Mouse (Mus musculus): Measurements from ENCODE around the gene Nfe2l1.
A peak's percentile ranks its signal among the peaks of the same experiment; 100 is the strongest.
"Not testable (repeated sequence)": the region's sequence is repeated elsewhere in the genome, so short reads cannot be mapped to it uniquely, and the experiment has no call there.

Gene Nfe2l1

GRCm38 (mm10) chr11:96818128-96818710 is 11.5 kb downstream of the Nfe2l1 start:
- no peak for DNase-seq (ENCODE audit: low spot score)

- DNase-seq (ENCODE audit: low spot score): no peak
These were observed 12.8 kb downstream of the Nfe2l1 start for GRCm38 (mm10) chr11:96816979-96817378.

- DNase-seq (ENCODE audit: low spot score): no peak
These were observed 13.3 kb downstream of the Nfe2l1 start for GRCm38 (mm10) chr11:96816494-96816893.

- DNase-seq (ENCODE audit: low spot score): no peak
These were observed 13.9 kb downstream of the Nfe2l1 start for GRCm38 (mm10) chr11:96815895-96816294.

- DNase-seq (ENCODE audit: low spot score): no peak
These were observed 15.3 kb downstream of the Nfe2l1 start for GRCm38 (mm10) chr11:96814443-96814842.

GRCm38 (mm10) chr11:96813920-96814319 is 15.8 kb downstream of the Nfe2l1 start:
- DNase-seq (ENCODE audit: low spot score): no peak

GRCm38 (mm10) chr11:96813455-96813854 is 16.3 kb downstream of the Nfe2l1 start:
- no peak for DNase-seq (ENCODE audit: low spot score)

GRCm38 (mm10) chr11:96811188-96811587 is 18.6 kb downstream of the Nfe2l1 start:
- DNase-seq (ENCODE audit: low spot score): not testable (repeated sequence)

GRCm38 (mm10) chr11:96809562-96810235 is 20.1 kb downstream of the Nfe2l1 start:
- no peak for DNase-seq (ENCODE audit: low spot score)

GRCm38 (mm10) chr11:96808066-96808465 is 21.7 kb downstream of the Nfe2l1 start:
- DNase-seq (ENCODE audit: low spot score): no peak

- no peak for DNase-seq (ENCODE audit: low spot score)
These were observed 24.2 kb downstream of the Nfe2l1 start for GRCm38 (mm10) chr11:96805606-96806005.

GRCm38 (mm10) chr11:96799511-96799910 is 30.3 kb downstream of the Nfe2l1 start:
- DNase-seq (ENCODE audit: low spot score): no peak

- DNase-seq (ENCODE audit: low spot score): no peak
These were observed 33.2 kb downstream of the Nfe2l1 start for GRCm38 (mm10) chr11:96796586-96796985.

GRCm38 (mm10) chr11:96796081-96796480 is 33.7 kb downstream of the Nfe2l1 start:
- no peak for DNase-seq (ENCODE audit: low spot score)

GRCm38 (mm10) chr11:96795491-96795890 is 34.3 kb downstream of the Nfe2l1 start:
- DNase-seq (ENCODE audit: low spot score): no peak

GRCm38 (mm10) chr11:96790681-96791080 is 39.1 kb downstream of the Nfe2l1 start:
- DNase-seq (ENCODE audit: low spot score): no peak

GRCm38 (mm10) chr11:96789990-96790389 is 39.8 kb downstream of the Nfe2l1 start:
- no peak for DNase-seq (ENCODE audit: low spot score)

- DNase-seq (ENCODE audit: low spot score): peak; percentile 83
These were observed 40.6 kb downstream of the Nfe2l1 start, which contains the start of gene Cbx1 for GRCm38 (mm10) chr11:96788871-96789795. Gene Cbx1, plus strand, starts transcription at chr11:96789127.

- DNase-seq (ENCODE audit: low spot score): no peak
These were observed 42.9 kb downstream of the Nfe2l1 start for GRCm38 (mm10) chr11:96786731-96787450.

GRCm38 (mm10) chr11:96784847-96785246 is 44.9 kb downstream of the Nfe2l1 start:
- DNase-seq (ENCODE audit: low spot score): peak; percentile 73

GRCm38 (mm10) chr11:96781425-96781824 is 48.3 kb downstream of the Nfe2l1 start:
- DNase-seq (ENCODE audit: low spot score): no peak

GRCm38 (mm10) chr11:96780306-96780705 is 49.5 kb downstream of the Nfe2l1 start:
- no peak for DNase-seq (ENCODE audit: low spot score)

All from c-Kit-positive CD71-positive TER-119-positive erythroid progenitor cells, embryonic 14.5 days (primary cell).